Mouse (Mus musculus) liver, postnatal 0 days (tissue): ENCODE results near the gene Wrap73. TPM values are rescaled to one million over a fixed set of nuclear protein-coding genes. Genes with fewer than 3 reads are reported as not detected.

Experiments
- ATAC-seq: fragments of 200-750 bp; cut with Nextera tagmentation; 2 replicates; pipeline ENCODE4 v1.8.0; 2017; ENCODE audit warnings: mild to moderate bottlenecking, moderate library complexity
- DNase-seq: peaks from one replicate; pipeline ENCODE4 v3.0.0-alpha.2; 2016
- H3K27ac ChIP-seq: fragments of 300-500 bp; sonication (generic); 2 replicates; pipeline ENCODE4 v1.5.1; 2014; ENCODE audit warnings: antibody characterized with exemption, moderate library complexity, mild to moderate bottlenecking, low read depth
- H3K27me3 ChIP-seq: fragments of 300-500 bp; sonication (generic); 2 replicates; pipeline ENCODE4 v1.6.1; 2014; ENCODE audit warnings: low read length, control low read depth, mixed read lengths; ENCODE audit not compliant: insufficient read depth
- H3K36me3 ChIP-seq: fragments of 300-500 bp; sonication (generic); replicated peaks from 2 replicates; pipeline ENCODE4 v1.6.1; 2014; ENCODE audit warnings: mild to moderate bottlenecking, control low read depth, low read length, moderate library complexity, mixed read lengths; ENCODE audit not compliant: insufficient read depth
- H3K4me1 ChIP-seq: fragments of 300-500 bp; sonication (generic); 2 replicates; pipeline ENCODE4 v1.6.1; 2014; ENCODE audit warnings: antibody characterized with exemption, mild to moderate bottlenecking, control low read depth; ENCODE audit not compliant: insufficient read depth
- H3K4me2 ChIP-seq: fragments of 300-500 bp; sonication (generic); 2 replicates; pipeline ENCODE4 v1.6.1; 2014; ENCODE audit warnings: low read depth, mild to moderate bottlenecking, low read length, moderate library complexity, mixed read lengths
- H3K4me3 ChIP-seq: fragments of 300-500 bp; sonication (generic); 2 replicates; pipeline ENCODE4 v1.5.1; 2014; ENCODE audit warnings: low read depth, low read length
- H3K9ac ChIP-seq: fragments of 300-500 bp; sonication (generic); replicated peaks from 2 replicates; pipeline ENCODE4 v1.6.1; 2014; ENCODE audit warnings: mild to moderate bottlenecking, moderate library complexity
- H3K9me3 ChIP-seq: fragments of 300-500 bp; sonication (generic); 2 replicates; pipeline ENCODE4 v1.6.1; 2016; ENCODE audit warnings: mild to moderate bottlenecking, control low read depth, low read length, mixed read lengths
- CTCF ChIP-seq: sonication (generic); IDR thresholded peaks from 2 replicates; pipeline ENCODE4 v1.5.1; 2016; ENCODE audit warnings: antibody characterized with exemption, low read depth
- EP300 ChIP-seq: IDR thresholded peaks from 2 replicates; pipeline ENCODE4 v1.6.1; 2016; ENCODE audit warnings: antibody characterized with exemption, low read depth, mild to moderate bottlenecking
- WGBS: fragments of 180-500 bp; shearing (Covaris S2); extraction: QIAGEN DNeasy Blood & Tissue Kit; methylation state at CpG from one replicate; pipeline ENCODE4 v1.1.7; 2014; ENCODE audit not compliant: insufficient replicate concordance; 5-methylcytosine and 5-hydroxymethylcytosine counted together
- polyA plus RNA-seq: library from polyadenylated mRNA; unstranded; fragments of >200 nt; fragmentation: Nextera tagmentation; extraction: Ambion mirVana; gene quantifications from 2 replicates; pipeline ENCODE4 v1.2.1, GENCODE M21; 2015

Wrap73 gene
- polyA plus RNA-seq, 1 experiment from 2014 or later, result 14.1 TPM

DNA sequence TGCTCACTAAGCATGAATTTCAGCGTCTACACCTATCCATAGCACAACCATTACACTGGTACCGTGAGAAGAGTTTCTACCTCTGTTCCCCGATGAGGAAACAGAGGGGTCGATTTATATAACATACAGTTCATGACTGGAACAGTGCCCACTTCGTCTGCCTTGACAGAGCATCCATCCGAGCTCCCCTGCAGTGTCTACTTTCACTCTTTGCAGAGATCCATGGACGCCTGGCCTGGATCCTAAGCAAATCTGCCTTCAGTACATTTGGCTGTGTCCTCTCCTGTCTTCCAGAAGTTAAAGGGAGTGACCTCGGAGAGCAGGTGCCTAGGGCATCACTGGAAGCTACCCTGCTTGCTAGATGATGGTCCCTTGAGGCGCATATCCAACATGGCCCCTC, 23.0 kb upstream of the Wrap73 start:
- no peak for DNase-seq
- no peak overlapping the region for H3K4me3 ChIP-seq
- 72% methylated on average over 9 of the region's 9 CpGs for WGBS
- H3K27ac ChIP-seq, result no peak overlapping the region
- H3K36me3 ChIP-seq, result no peaks in the 10 kb centered on the region
- H3K9ac ChIP-seq, result no peak overlapping the region
- no peak overlapping the region for H3K4me2 ChIP-seq
- ATAC-seq, result no peak
- no peaks in the 10 kb centered on the region for H3K9me3 ChIP-seq
- H3K27me3 ChIP-seq, result no peaks in the 10 kb centered on the region
- TF ChIP-seq CTCF (no peak), EP300 (no peak)
- H3K4me1 ChIP-seq, result peaks cover 29% of the 10 kb centered on the region

DNA sequence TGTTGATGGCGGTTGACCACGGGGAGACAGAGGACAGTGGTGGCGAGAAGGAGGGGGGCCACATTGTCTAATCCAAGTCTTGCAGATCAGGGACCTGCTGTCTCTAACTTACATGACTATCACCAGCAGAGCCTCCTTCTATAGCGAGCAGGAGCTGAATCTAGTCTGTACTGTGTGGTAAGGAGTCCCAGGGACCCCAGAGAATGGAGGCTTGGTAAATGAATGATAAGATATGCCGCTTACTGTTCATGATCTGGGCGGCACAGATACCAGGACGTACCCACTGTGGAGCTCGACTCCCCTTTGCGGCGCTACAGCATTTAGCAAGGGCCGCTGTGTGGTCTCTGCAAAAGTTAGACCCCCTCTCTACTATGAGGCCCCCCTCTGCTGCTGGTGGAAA, 20.4 kb upstream of the Wrap73 start:
- Histone ChIP-seq H3K27ac (peak overlapping the region; percentile 66), H3K4me1 (peaks cover 29% of the 10 kb centered on the region), H3K9ac (no peak overlapping the region), H3K4me3 (no peak overlapping the region), H3K27me3 (no peaks in the 10 kb centered on the region), H3K36me3 (no peaks in the 10 kb centered on the region), H3K9me3 (no peaks in the 10 kb centered on the region), H3K4me2 (peak overlapping the region; percentile 47)
- TF ChIP-seq EP300 (peak; percentile 92), CTCF (no peak)
- ATAC-seq (peak; percentile 87), DNase-seq (no peak)
- 62% methylated on average over 11 of the region's 11 CpGs for WGBS

GRCm38 (mm10) chr4:154122374-154122773, 19.8 kb upstream of the Wrap73 start:
- H3K4me1 ChIP-seq, result peaks cover 29% of the 10 kb centered on the region
- H3K9ac ChIP-seq, result no peak overlapping the region
- peak overlapping the region; percentile 47; the same call in 1 of the 2 replicates for H3K4me2 ChIP-seq
- no peaks in the 10 kb centered on the region for H3K36me3 ChIP-seq
- WGBS, result 59% methylated on average over 7 of the region's 7 CpGs
- no peaks in the 10 kb centered on the region for H3K27me3 ChIP-seq
- no peak overlapping the region for H3K27ac ChIP-seq
- DNase-seq, result no peak
- no peak overlapping the region for H3K4me3 ChIP-seq
- no peaks in the 10 kb centered on the region for H3K9me3 ChIP-seq
- no peak for ATAC-seq
- TF ChIP-seq CTCF (no peak), EP300 (no peak)

DNA sequence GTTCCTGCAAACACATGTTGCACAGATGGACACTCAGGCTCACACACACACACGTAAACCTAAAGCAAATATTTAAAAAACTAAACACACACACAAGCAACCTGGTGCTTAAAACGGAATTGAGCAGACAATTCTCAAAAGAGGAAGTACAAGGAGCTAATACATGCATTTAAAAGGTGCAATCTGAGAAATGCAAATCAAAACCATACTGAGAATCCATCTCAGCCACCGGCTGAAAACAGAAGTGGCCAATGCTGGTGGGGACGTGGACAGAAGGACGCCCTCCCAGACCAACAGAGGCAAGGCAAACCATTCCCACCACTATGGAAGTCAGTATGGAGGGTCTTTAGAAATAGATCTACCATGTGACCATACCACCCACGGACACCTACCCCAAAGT, 18.6 kb upstream of the Wrap73 start:
- Histone ChIP-seq H3K36me3 (no peaks in the 10 kb centered on the region), H3K4me1 (peaks cover 26% of the 10 kb centered on the region), H3K4me2 (no peak overlapping the region), H3K27me3 (no peaks in the 10 kb centered on the region), H3K9ac (no peak overlapping the region), H3K27ac (no peak overlapping the region), H3K4me3 (no peak overlapping the region), H3K9me3 (no peaks in the 10 kb centered on the region)
- no peak for TF ChIP-seq EP300
- 53% methylated on average over 6 of the region's 6 CpGs for WGBS
- DNase-seq (no peak), ATAC-seq (no peak)

DNA sequence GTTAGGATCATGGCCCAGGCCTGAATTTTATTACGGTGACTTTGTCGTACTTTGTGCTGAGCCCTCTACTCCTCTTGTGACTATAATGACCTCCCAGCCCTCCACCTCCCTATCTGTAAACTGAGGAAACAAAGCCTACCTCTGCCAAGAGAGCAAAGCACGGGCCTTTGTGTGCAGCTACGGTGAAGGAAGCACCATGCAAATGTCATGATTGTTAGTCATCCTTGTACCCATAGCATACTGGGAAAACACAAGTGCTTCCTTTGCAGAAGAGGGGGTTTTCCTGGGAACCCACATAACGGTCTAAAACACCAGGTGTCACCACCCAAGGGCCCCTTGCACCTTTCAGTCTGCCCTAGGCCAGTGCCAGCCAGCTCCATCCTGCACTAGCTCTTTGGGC, 17.0 kb upstream of the Wrap73 start:
- ATAC-seq (no peak), DNase-seq (no peak)
- no peak overlapping the region for H3K9ac ChIP-seq
- 65% methylated on average over 5 of the region's 5 CpGs for WGBS
- no peaks in the 10 kb centered on the region for H3K9me3 ChIP-seq
- peaks cover 16% of the 10 kb centered on the region for H3K4me1 ChIP-seq
- H3K27ac ChIP-seq, result no peak overlapping the region
- H3K4me2 ChIP-seq, result no peak overlapping the region
- no peaks in the 10 kb centered on the region for H3K36me3 ChIP-seq
- H3K4me3 ChIP-seq, result no peak overlapping the region
- H3K27me3 ChIP-seq, result no peaks in the 10 kb centered on the region; the same call in 1 of the 2 replicates
- TF ChIP-seq EP300 (no peak), CTCF (no peak)

- 76% methylated on average over 3 of the region's 3 CpGs for WGBS
- no peak overlapping the region for H3K9ac ChIP-seq
- ATAC-seq, result no peak
- no peak for DNase-seq
- H3K27ac ChIP-seq, result no peak overlapping the region
- TF ChIP-seq CTCF, result no peak
- no peak for TF ChIP-seq EP300
- H3K4me1 ChIP-seq, result peaks cover 5% of the 10 kb centered on the region; the same call in 1 of the 2 replicates
- no peak overlapping the region for H3K4me2 ChIP-seq
- no peaks in the 10 kb centered on the region for H3K9me3 ChIP-seq
- H3K4me3 ChIP-seq, result no peak overlapping the region
- H3K27me3 ChIP-seq, result peaks cover 3% of the 10 kb centered on the region; the same call in 1 of the 2 replicates
- H3K36me3 ChIP-seq, result no peaks in the 10 kb centered on the region
Observed at GRCm38 (mm10) chr4:154127273-154127672, 14.9 kb upstream of the Wrap73 start.

DNA sequence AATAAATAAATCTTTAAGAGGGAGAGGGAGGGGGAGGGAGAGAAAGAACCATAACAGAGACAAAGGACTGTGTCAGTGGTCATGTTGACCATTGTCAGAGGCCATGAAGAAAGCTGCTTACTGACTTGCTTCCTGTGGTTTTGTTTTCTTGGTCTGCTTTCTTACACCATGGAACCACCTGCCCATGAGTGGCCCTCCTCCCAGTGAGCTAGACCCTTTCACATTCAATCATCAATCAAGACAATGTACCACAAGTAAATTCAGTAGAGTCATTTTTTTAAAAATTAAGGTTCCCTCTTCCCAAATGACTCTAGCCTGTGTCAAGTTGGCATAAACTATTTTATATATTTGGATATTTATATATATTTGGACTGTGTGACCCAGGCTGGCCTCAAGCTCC, 12.2 kb upstream of the Wrap73 start:
- H3K4me1 ChIP-seq, result no peaks in the 10 kb centered on the region
- H3K27me3 ChIP-seq, result peaks cover 6% of the 10 kb centered on the region; the same call in 1 of the 2 replicates
- no peak overlapping the region for H3K9ac ChIP-seq
- no peak overlapping the region for H3K27ac ChIP-seq
- H3K9me3 ChIP-seq, result no peaks in the 10 kb centered on the region
- ATAC-seq (no peak), DNase-seq (no peak)
- TF ChIP-seq CTCF (no peak), EP300 (no peak)
- H3K36me3 ChIP-seq, result no peaks in the 10 kb centered on the region
- no peak overlapping the region for H3K4me2 ChIP-seq
- no peak overlapping the region for H3K4me3 ChIP-seq
